Mouse (Mus musculus): ENCODE measurements around the gene 1700020N01Rik. TPM values are rescaled to one million over a fixed set of nuclear protein-coding genes. Genes with fewer than 3 reads are reported as not detected.

The 1700020N01Rik gene
- polyA plus RNA-seq, 1 experiment from 2014 or later: not detected

- Histone ChIP-seq H3K36me3 (ENCODE audit: control insufficient read depth, insufficient read depth, low read length) (no peaks in the 10 kb centered on the region), H3K4me3 (ENCODE audit: low read length) (no peak overlapping the region), H3K9me3 (ENCODE audit: control insufficient read depth, low read length) (no peaks in the 10 kb centered on the region), H3K9ac (ENCODE audit: low read length) (no peak overlapping the region), H3K27me3 (ENCODE audit: control insufficient read depth, insufficient read depth, low read depth, low read length) (no peaks in the 10 kb centered on the region), H3K4me1 (replicated peaks; ENCODE audit: control insufficient read depth, insufficient read depth, low read length) (no peaks in the 10 kb centered on the region; the same call in 1 of the 2 replicates), H3K4me2 (ENCODE audit: low read depth, low read length) (no peak overlapping the region), H3K27ac (ENCODE audit: low read length) (no peak overlapping the region)
- ATAC-seq (ENCODE audit: low read depth): no peak
- WGBS: 59% methylated on average over 1 of the region's 1 CpGs
These were observed 31.8 kb upstream of the 1700020N01Rik start for GRCm38 (mm10) chr10:21561181-21561580.

DNA sequence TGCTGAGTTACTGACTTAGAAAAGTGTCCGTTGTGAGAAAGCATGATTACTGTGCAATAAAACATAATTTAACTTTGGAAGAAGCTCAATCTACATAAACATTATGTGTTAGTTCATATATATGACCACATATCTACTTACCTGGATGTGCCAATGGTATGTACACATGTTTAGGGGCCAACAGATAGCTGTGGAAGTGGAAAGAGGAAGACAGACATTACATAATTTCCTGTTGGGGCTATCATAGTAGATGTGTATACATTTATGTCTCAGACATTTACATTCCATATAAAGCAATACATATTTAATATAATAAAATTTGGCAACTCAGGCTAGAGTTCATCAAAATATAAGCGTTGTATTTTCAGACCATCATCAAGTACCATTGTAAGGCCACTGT is 29.5 kb upstream of the 1700020N01Rik start:
- H3K27ac ChIP-seq (ENCODE audit: low read length): no peak overlapping the region
- H3K27me3 ChIP-seq (ENCODE audit: control insufficient read depth, insufficient read depth, low read depth, low read length): no peaks in the 10 kb centered on the region
- no peaks in the 10 kb centered on the region; the same call in 1 of the 2 replicates for H3K4me1 ChIP-seq (replicated peaks; ENCODE audit: control insufficient read depth, insufficient read depth, low read length)

GRCm38 (mm10) chr10:21564189-21564588 is 28.8 kb upstream of the 1700020N01Rik start:
- H3K27ac ChIP-seq (ENCODE audit: low read length): no peak overlapping the region
- H3K4me3 ChIP-seq (ENCODE audit: low read length): no peak overlapping the region
- ATAC-seq (ENCODE audit: low read depth): no peak
- H3K4me2 ChIP-seq (ENCODE audit: low read depth, low read length): no peak overlapping the region
- no peaks in the 10 kb centered on the region for H3K27me3 ChIP-seq (ENCODE audit: control insufficient read depth, insufficient read depth, low read depth, low read length)
- no peaks in the 10 kb centered on the region; the same call in 1 of the 2 replicates for H3K4me1 ChIP-seq (replicated peaks; ENCODE audit: control insufficient read depth, insufficient read depth, low read length)
- no peaks in the 10 kb centered on the region for H3K9me3 ChIP-seq (ENCODE audit: control insufficient read depth, low read length)
- H3K36me3 ChIP-seq (ENCODE audit: control insufficient read depth, insufficient read depth, low read length): no peaks in the 10 kb centered on the region
- no peak overlapping the region for H3K9ac ChIP-seq (ENCODE audit: low read length)
- WGBS: 84% methylated on average over 5 of the region's 5 CpGs

More for the DNA sequence above, 29.5 kb upstream of the 1700020N01Rik start:
- no peak for ATAC-seq (ENCODE audit: low read depth)
- no peaks in the 10 kb centered on the region for H3K9me3 ChIP-seq (ENCODE audit: control insufficient read depth, low read length)
- 83% methylated on average over 2 of the region's 2 CpGs for WGBS
- no peak overlapping the region for H3K4me3 ChIP-seq (ENCODE audit: low read length)
- H3K9ac ChIP-seq (ENCODE audit: low read length): no peak overlapping the region
- H3K36me3 ChIP-seq (ENCODE audit: control insufficient read depth, insufficient read depth, low read length): no peaks in the 10 kb centered on the region
- no peak overlapping the region for H3K4me2 ChIP-seq (ENCODE audit: low read depth, low read length)

DNA sequence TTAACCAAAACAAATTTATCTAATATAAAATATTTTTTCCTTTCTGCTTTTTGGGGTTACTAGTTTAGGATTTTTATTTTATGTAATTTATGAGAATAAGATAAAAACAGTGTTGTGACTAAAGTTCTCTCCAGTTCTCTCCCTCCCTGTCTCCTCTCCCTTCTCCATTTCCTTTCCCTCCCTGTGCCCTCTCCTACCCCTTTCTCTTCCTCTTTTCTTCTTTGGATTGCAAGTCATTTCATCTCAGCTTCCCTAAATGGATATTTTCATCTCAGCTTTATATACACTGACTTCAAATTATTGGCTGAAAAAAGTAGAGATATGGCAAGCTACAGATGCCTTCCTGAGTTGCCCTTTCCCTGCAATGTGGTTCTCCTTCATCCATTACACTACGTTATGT is 26.9 kb upstream of the 1700020N01Rik start:
- H3K9me3 ChIP-seq (ENCODE audit: control insufficient read depth, low read length): no peaks in the 10 kb centered on the region
- no peak overlapping the region for H3K27ac ChIP-seq (ENCODE audit: low read length)
- ATAC-seq (ENCODE audit: low read depth): no peak
- WGBS: 92% methylated on average over 1 of the region's 1 CpGs
- no peak overlapping the region for H3K9ac ChIP-seq (ENCODE audit: low read length)
- H3K27me3 ChIP-seq (ENCODE audit: control insufficient read depth, insufficient read depth, low read depth, low read length): no peaks in the 10 kb centered on the region
- no peak overlapping the region for H3K4me2 ChIP-seq (ENCODE audit: low read depth, low read length)
- H3K4me3 ChIP-seq (ENCODE audit: low read length): no peak overlapping the region
- H3K4me1 ChIP-seq (replicated peaks; ENCODE audit: control insufficient read depth, insufficient read depth, low read length): no peaks in the 10 kb centered on the region; the same call in 1 of the 2 replicates
- no peaks in the 10 kb centered on the region for H3K36me3 ChIP-seq (ENCODE audit: control insufficient read depth, insufficient read depth, low read length)

DNA sequence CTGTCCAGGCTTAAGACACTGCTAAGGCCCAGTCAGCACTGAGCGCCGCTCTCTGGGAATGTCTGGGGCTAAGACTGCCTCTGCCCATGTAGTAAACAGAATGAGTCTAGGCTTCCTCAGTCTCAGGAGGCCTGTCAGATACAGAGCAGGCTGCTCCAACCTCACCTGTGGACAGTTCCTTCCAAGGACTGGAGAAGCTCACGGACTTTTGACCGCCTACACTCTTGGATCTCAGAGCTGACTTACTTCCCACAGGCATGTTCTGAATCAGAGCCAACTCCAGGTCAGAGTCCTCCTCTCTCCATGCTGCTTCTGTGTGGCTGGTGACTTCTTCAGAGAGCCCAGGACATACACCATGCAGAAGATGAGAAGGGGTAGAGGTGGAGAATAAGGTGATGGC is 21.3 kb upstream of the 1700020N01Rik start:
- Histone ChIP-seq H3K4me1 (replicated peaks; ENCODE audit: control insufficient read depth, insufficient read depth, low read length) (no peaks in the 10 kb centered on the region), H3K4me2 (ENCODE audit: low read depth, low read length) (no peak overlapping the region), H3K9ac (ENCODE audit: low read length) (no peak overlapping the region), H3K27me3 (ENCODE audit: control insufficient read depth, insufficient read depth, low read depth, low read length) (no peaks in the 10 kb centered on the region), H3K4me3 (ENCODE audit: low read length) (no peak overlapping the region), H3K9me3 (ENCODE audit: control insufficient read depth, low read length) (no peaks in the 10 kb centered on the region), H3K36me3 (ENCODE audit: control insufficient read depth, insufficient read depth, low read length) (no peaks in the 10 kb centered on the region), H3K27ac (ENCODE audit: low read length) (no peak overlapping the region)
- no peak for ATAC-seq (ENCODE audit: low read depth)
- 77% methylated on average over 4 of the region's 4 CpGs for WGBS

DNA sequence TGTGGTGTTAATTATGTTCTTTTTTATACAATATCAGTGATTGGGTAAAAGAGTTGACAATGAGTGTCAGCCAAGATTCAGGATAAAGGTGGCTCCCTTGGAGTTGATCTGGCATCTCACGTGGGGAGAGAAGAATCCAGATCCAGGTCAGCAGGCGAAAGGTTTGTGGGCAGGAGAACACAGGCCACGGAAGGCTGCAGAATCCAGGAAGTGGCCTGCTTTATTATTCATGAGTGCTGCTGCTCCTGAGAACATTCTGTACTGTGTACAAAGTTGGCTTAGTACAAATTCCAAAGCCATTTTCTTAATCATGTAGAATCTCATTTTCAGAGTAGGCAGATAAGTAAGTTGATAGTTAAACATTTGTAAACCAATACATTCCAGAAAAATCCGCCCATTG is 19.2 kb upstream of the 1700020N01Rik start:
- H3K9me3 ChIP-seq (ENCODE audit: control insufficient read depth, low read length): no peaks in the 10 kb centered on the region
- no peak for ATAC-seq (ENCODE audit: low read depth)
- no peaks in the 10 kb centered on the region for H3K27me3 ChIP-seq (ENCODE audit: control insufficient read depth, insufficient read depth, low read depth, low read length)
- H3K27ac ChIP-seq (ENCODE audit: low read length): no peak overlapping the region
- H3K9ac ChIP-seq (ENCODE audit: low read length): no peak overlapping the region
- H3K4me1 ChIP-seq (replicated peaks; ENCODE audit: control insufficient read depth, insufficient read depth, low read length): no peaks in the 10 kb centered on the region
- no peak overlapping the region for H3K4me2 ChIP-seq (ENCODE audit: low read depth, low read length)
- no peak overlapping the region for H3K4me3 ChIP-seq (ENCODE audit: low read length)
- H3K36me3 ChIP-seq (ENCODE audit: control insufficient read depth, insufficient read depth, low read length): no peaks in the 10 kb centered on the region
- WGBS: 73% methylated on average over 4 of the region's 4 CpGs

- H3K36me3 ChIP-seq (ENCODE audit: control insufficient read depth, insufficient read depth, low read length): no peaks in the 10 kb centered on the region
- no peak overlapping the region for H3K9ac ChIP-seq (ENCODE audit: low read length)
- H3K4me1 ChIP-seq (replicated peaks; ENCODE audit: control insufficient read depth, insufficient read depth, low read length): no peaks in the 10 kb centered on the region
- H3K27me3 ChIP-seq (ENCODE audit: control insufficient read depth, insufficient read depth, low read depth, low read length): no peaks in the 10 kb centered on the region
- H3K4me2 ChIP-seq (ENCODE audit: low read depth, low read length): no peak overlapping the region
- no peak overlapping the region for H3K27ac ChIP-seq (ENCODE audit: low read length)
- ATAC-seq (ENCODE audit: low read depth): no peak
- H3K4me3 ChIP-seq (ENCODE audit: low read length): no peak overlapping the region
- no peaks in the 10 kb centered on the region for H3K9me3 ChIP-seq (ENCODE audit: control insufficient read depth, low read length)
- 85% methylated on average over 11 of the region's 11 CpGs for WGBS
These were observed 17.1 kb upstream of the 1700020N01Rik start for GRCm38 (mm10) chr10:21575806-21576378.

GRCm38 (mm10) chr10:21577798-21578197 is 15.1 kb upstream of the 1700020N01Rik start:
- Histone ChIP-seq H3K27me3 (ENCODE audit: control insufficient read depth, insufficient read depth, low read depth, low read length) (no peaks in the 10 kb centered on the region), H3K4me1 (replicated peaks; ENCODE audit: control insufficient read depth, insufficient read depth, low read length) (no peaks in the 10 kb centered on the region), H3K27ac (ENCODE audit: low read length) (no peak overlapping the region), H3K9me3 (ENCODE audit: control insufficient read depth, low read length) (no peaks in the 10 kb centered on the region), H3K4me3 (ENCODE audit: low read length) (no peak overlapping the region), H3K9ac (ENCODE audit: low read length) (no peak overlapping the region), H3K4me2 (ENCODE audit: low read depth, low read length) (no peak overlapping the region), H3K36me3 (ENCODE audit: control insufficient read depth, insufficient read depth, low read length) (no peaks in the 10 kb centered on the region)
- WGBS: 76% methylated on average over 6 of the region's 6 CpGs
- no peak for ATAC-seq (ENCODE audit: low read depth)

DNA sequence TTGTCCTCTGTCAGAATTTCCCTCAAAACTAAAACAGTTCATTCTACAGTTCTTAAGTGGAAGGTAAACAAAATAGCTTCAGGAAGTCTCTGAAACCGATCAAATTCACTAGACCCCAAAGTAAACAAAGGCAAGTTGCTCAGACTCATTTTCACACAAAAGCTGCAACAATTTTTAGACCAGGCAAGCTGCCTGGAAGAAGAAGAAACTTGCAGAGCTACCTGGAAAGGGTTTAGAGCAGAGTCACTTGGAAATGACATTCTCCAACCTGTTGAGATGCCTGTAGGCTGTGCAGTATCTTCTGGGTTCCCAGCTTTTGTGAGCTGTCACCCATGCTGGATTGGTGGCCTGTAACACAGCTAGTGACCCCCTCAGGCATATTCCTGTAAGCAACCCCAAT is 11.4 kb upstream of the 1700020N01Rik start:
- no peak for ATAC-seq (ENCODE audit: low read depth)

DNA sequence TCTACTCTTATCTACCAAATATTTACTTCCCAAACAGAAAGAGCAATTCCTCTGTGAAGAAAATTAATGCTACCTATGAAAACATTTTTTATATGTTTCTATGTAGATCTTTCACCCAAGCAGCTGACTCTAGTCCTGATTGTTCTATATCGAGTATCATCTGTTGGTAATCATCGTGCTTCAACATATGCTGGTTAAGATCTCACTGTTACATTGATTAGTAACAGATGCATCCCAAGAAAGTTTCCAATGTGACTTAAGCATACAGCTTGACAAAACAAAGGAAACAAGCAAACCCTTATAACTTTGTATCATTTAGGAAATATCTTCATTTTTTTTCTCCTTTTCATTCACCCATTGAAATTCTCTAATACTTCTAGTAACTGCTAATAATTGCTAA is 5.9 kb upstream of the 1700020N01Rik start:
- Histone ChIP-seq H3K27ac (ENCODE audit: low read length) (no peak overlapping the region), H3K4me2 (ENCODE audit: low read depth, low read length) (no peak overlapping the region), H3K4me3 (ENCODE audit: low read length) (no peak overlapping the region), H3K27me3 (ENCODE audit: control insufficient read depth, insufficient read depth, low read depth, low read length) (no peaks in the 10 kb centered on the region), H3K9me3 (ENCODE audit: control insufficient read depth, low read length) (no peaks in the 10 kb centered on the region), H3K9ac (ENCODE audit: low read length) (no peak overlapping the region), H3K36me3 (ENCODE audit: control insufficient read depth, insufficient read depth, low read length) (no peaks in the 10 kb centered on the region), H3K4me1 (replicated peaks; ENCODE audit: control insufficient read depth, insufficient read depth, low read length) (no peaks in the 10 kb centered on the region)
- 93% methylated on average over 2 of the region's 2 CpGs for WGBS
- ATAC-seq (ENCODE audit: low read depth): no peak

More for the DNA sequence above, 11.4 kb upstream of the 1700020N01Rik start:
- 34% methylated on average over 1 of the region's 1 CpGs for WGBS
- no peak overlapping the region for H3K9ac ChIP-seq (ENCODE audit: low read length)
- no peaks in the 10 kb centered on the region for H3K27me3 ChIP-seq (ENCODE audit: control insufficient read depth, insufficient read depth, low read depth, low read length)
- H3K36me3 ChIP-seq (ENCODE audit: control insufficient read depth, insufficient read depth, low read length): no peaks in the 10 kb centered on the region
- no peak overlapping the region for H3K4me3 ChIP-seq (ENCODE audit: low read length)
- H3K9me3 ChIP-seq (ENCODE audit: control insufficient read depth, low read length): no peaks in the 10 kb centered on the region
- no peak overlapping the region for H3K4me2 ChIP-seq (ENCODE audit: low read depth, low read length)
- H3K27ac ChIP-seq (ENCODE audit: low read length): no peak overlapping the region
- no peaks in the 10 kb centered on the region for H3K4me1 ChIP-seq (replicated peaks; ENCODE audit: control insufficient read depth, insufficient read depth, low read length)

Measured in lung, embryonic 16.5 days (tissue).